Mouse (Mus musculus) lung, adult 2 months (tissue): ENCODE data around the gene Sgpl1. TPM values are rescaled to one million over a fixed set of nuclear protein-coding genes. Genes with fewer than 3 reads are reported as not detected.

ENCODE experiments used
- DNase-seq: peaks from one replicate; pipeline ENCODE4 v3.0.0; 2022
- H3K4me1 ChIP-seq: fragments of 200-500 bp; 2 replicates; pipeline ENCODE4 v1.6.1; 2011; ENCODE audit warnings: low read length; ENCODE audit not compliant: control insufficient read depth, insufficient read depth
- H3K4me3 ChIP-seq: fragments of 200-500 bp; replicated peaks from 2 replicates; pipeline ENCODE3; 2011; ENCODE audit warnings: low read depth, mild to moderate bottlenecking, control low read depth, low read length; ENCODE audit errors: extremely low read depth
- CTCF ChIP-seq: fragments of 200-500 bp; IDR thresholded peaks from 2 replicates; pipeline ENCODE4 v1.5.1; 2011; ENCODE audit warnings: mild to moderate bottlenecking, low read length, control low read depth; ENCODE audit not compliant: insufficient read depth
- POLR2A ChIP-seq: fragments of 200-500 bp; IDR thresholded peaks from 2 replicates; pipeline ENCODE4 v1.6.1; 2011; ENCODE audit warnings: low read depth, mild to moderate bottlenecking, control low read depth, low read length, borderline replicate concordance; ENCODE audit errors: extremely low read depth
- WGBS: fragments of 180-500 bp; shearing (Covaris S2); methylation state at CpG from one replicate; pipeline ENCODE4 v1.1.7; 2018; 5-methylcytosine and 5-hydroxymethylcytosine counted together
- polyA plus RNA-seq: library from polyadenylated mRNA; depleted of rRNA; stranded (reverse); fragments of >200 nt; gene quantifications from 2 replicates; pipeline ENCODE4 v1.2.3, GENCODE M21; 2012; rRNA removed

The Sgpl1 gene
- 19.0 and 29.2 TPM in 2 replicates for polyA plus RNA-seq

- DNase-seq: peak; percentile 82
- TF ChIP-seq CTCF: peak; percentile 56
- peak; percentile 56; the same call in 1 of the 2 replicates for TF ChIP-seq POLR2A
- 1% methylated on average over 82 of the region's 82 CpGs for WGBS
- Histone ChIP-seq H3K4me3 (peak within 1 kb of the TSS; percentile 98), H3K4me1 (peaks cover 2% of the 10 kb centered on the region; the same call in 1 of the 2 replicates)
These were observed at the start of gene Sgpl1 for GRCm38 (mm10) chr10:61147157-61148040. TSS of gene Sgpl1 (minus strand) at chr10:61147703.

GRCm38 (mm10) chr10:61195718-61196291 is 48.3 kb upstream of the Sgpl1 start:
- WGBS: 80% methylated on average over 5 of the region's 5 CpGs
- DNase-seq: no peak
- Histone ChIP-seq H3K4me3 (no peak overlapping the region), H3K4me1 (no peaks in the 10 kb centered on the region)
- TF ChIP-seq CTCF (no peak), POLR2A (no peak)

- 43% methylated on average over 8 of the region's 8 CpGs for WGBS
- TF ChIP-seq CTCF (no peak), POLR2A (no peak)
- Histone ChIP-seq H3K4me1 (no peaks in the 10 kb centered on the region), H3K4me3 (no peak overlapping the region)
- DNase-seq: no peak
These were observed 47.7 kb upstream of the Sgpl1 start for GRCm38 (mm10) chr10:61195216-61195615.

GRCm38 (mm10) chr10:61194611-61195010 is 47.1 kb upstream of the Sgpl1 start:
- TF ChIP-seq POLR2A: no peak
- no peak for TF ChIP-seq CTCF
- WGBS: 66% methylated on average over 9 of the region's 9 CpGs
- no peak for DNase-seq
- H3K4me3 ChIP-seq: no peak overlapping the region
- no peaks in the 10 kb centered on the region for H3K4me1 ChIP-seq

- TF ChIP-seq CTCF (no peak), POLR2A (no peak)
- WGBS: 48% methylated on average over 3 of the region's 3 CpGs
- DNase-seq: no peak
- H3K4me1 ChIP-seq: no peaks in the 10 kb centered on the region
- H3K4me3 ChIP-seq: no peak overlapping the region
These were observed 40.5 kb upstream of the Sgpl1 start for GRCm38 (mm10) chr10:61188010-61188409.

- TF ChIP-seq POLR2A (no peak), CTCF (no peak)
- 56% methylated on average over 3 of the region's 3 CpGs for WGBS
- no peak overlapping the region for H3K4me3 ChIP-seq
- H3K4me1 ChIP-seq: no peaks in the 10 kb centered on the region
- no peak for DNase-seq
These were observed 39.5 kb upstream of the Sgpl1 start for GRCm38 (mm10) chr10:61187001-61187400.

- no peak overlapping the region for H3K4me3 ChIP-seq
- no peaks in the 10 kb centered on the region for H3K4me1 ChIP-seq
- DNase-seq: no peak
- WGBS: 53% methylated on average over 6 of the region's 6 CpGs
- no peak for TF ChIP-seq CTCF
- TF ChIP-seq POLR2A: no peak
These were observed 32.4 kb upstream of the Sgpl1 start for GRCm38 (mm10) chr10:61179927-61180326.

- 90% methylated on average over 8 of the region's 8 CpGs for WGBS
- H3K4me3 ChIP-seq: no peak overlapping the region
- DNase-seq: no peak
- TF ChIP-seq POLR2A (no peak), CTCF (no peak)
- no peaks in the 10 kb centered on the region for H3K4me1 ChIP-seq
These were observed 31.2 kb upstream of the Sgpl1 start for GRCm38 (mm10) chr10:61178687-61179086.

- no peaks in the 10 kb centered on the region for H3K4me1 ChIP-seq
- DNase-seq: no peak
- no peak overlapping the region for H3K4me3 ChIP-seq
- 87% methylated on average over 4 of the region's 4 CpGs for WGBS
- TF ChIP-seq POLR2A (no peak), CTCF (no peak)
These were observed 30.2 kb upstream of the Sgpl1 start for GRCm38 (mm10) chr10:61177751-61178150.

- 50% methylated on average over 7 of the region's 7 CpGs for WGBS
- Histone ChIP-seq H3K4me1 (no peaks in the 10 kb centered on the region), H3K4me3 (no peak overlapping the region)
- TF ChIP-seq CTCF: no peak
- no peak for TF ChIP-seq POLR2A
- DNase-seq: no peak
These were observed 28.8 kb upstream of the Sgpl1 start for GRCm38 (mm10) chr10:61176221-61176790.
